Mouse (Mus musculus) liver, adult 2 months (tissue): Measurements from ENCODE around the gene Hspb8.

Experiments used
- CTCF ChIP-seq: fragments of 200-500 bp; IDR thresholded peaks from 2 replicates; pipeline ENCODE4 v1.5.1; 2011; ENCODE audit warnings: low read depth, low read length, control low read depth
- POLR2A ChIP-seq: fragments of 200-500 bp; IDR thresholded peaks from 2 replicates; pipeline ENCODE4 v1.6.1; 2011; ENCODE audit warnings: low read length, control low read depth; ENCODE audit not compliant: insufficient read depth; ENCODE audit errors: extremely low read depth

DNA sequence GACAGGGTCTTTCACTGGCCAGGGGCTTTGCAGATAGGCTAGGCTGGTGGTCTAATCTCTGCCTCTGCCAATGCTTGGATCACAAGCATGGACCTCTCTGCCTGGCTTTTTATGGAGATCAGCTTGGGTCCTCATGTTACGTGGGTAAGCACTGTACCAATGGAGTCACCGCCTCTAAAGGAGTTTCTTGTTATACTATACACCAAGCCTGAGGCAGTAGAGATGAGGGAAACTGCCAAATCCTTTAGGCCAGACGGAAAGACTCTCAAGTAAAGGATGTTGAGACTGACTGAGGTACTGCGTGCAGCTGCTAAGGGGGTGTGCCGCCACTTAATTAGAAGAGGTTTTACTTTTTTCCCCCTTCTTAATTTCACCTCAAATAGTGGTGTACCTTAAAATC, 43.8 kb downstream of the Hspb8 start:
- TF ChIP-seq CTCF (no peak), POLR2A (no peak)
